Mouse (Mus musculus) hindbrain, embryonic 12.5 days (tissue): ENCODE measurements at regions not wholly inside any gene's neighbourhood (a gene's known extent, or its start where the extent isn't known, plus 50 kb on each side); places are given as distances from the start of the nearest gene placed in this dataset.

Experiments
- ATAC-seq: fragments of 200-750 bp; cut with Nextera tagmentation; 2 replicates; pipeline ENCODE4 v1.8.0; 2017; ENCODE audit warnings: moderate TSS enrichment; ENCODE audit not compliant: low FRiP score
- H3K27ac ChIP-seq: fragments of 300-500 bp; sonication (generic); 2 replicates; pipeline ENCODE4 v1.5.1; 2016; ENCODE audit warnings: mild to moderate bottlenecking
- H3K27me3 ChIP-seq: fragments of 300-500 bp; sonication (generic); 2 replicates; pipeline ENCODE4 v1.6.1; 2016; ENCODE audit warnings: mild to moderate bottlenecking
- H3K36me3 ChIP-seq: fragments of 300-500 bp; sonication (generic); 2 replicates; pipeline ENCODE4 v1.6.1; 2016; ENCODE audit warnings: mild to moderate bottlenecking
- H3K4me1 ChIP-seq: fragments of 300-500 bp; sonication (generic); 2 replicates; pipeline ENCODE4 v1.6.1; 2016
- H3K4me2 ChIP-seq: fragments of 300-500 bp; sonication (generic); replicated peaks from 2 replicates; pipeline ENCODE4 v1.6.1; 2016; ENCODE audit warnings: mild to moderate bottlenecking
- H3K4me3 ChIP-seq: fragments of 300-500 bp; sonication (generic); 2 replicates; pipeline ENCODE4 v1.5.1; 2016; ENCODE audit warnings: mild to moderate bottlenecking
- H3K9ac ChIP-seq: fragments of 300-500 bp; sonication (generic); 2 replicates; pipeline ENCODE4 v1.6.1; 2016; ENCODE audit warnings: mild to moderate bottlenecking, moderate library complexity
- H3K9me3 ChIP-seq: fragments of 300-500 bp; sonication (generic); replicated peaks from 2 replicates; pipeline ENCODE4 v1.6.1; 2016; ENCODE audit warnings: mild to moderate bottlenecking
- WGBS: fragments of 180-500 bp; shearing (Covaris S2); methylation state at CpG from one replicate; pipeline ENCODE4 v1.1.7; 2016; 5-methylcytosine and 5-hydroxymethylcytosine counted together

- Histone ChIP-seq H3K9me3 (no peaks in the 10 kb centered on the region), H3K4me1 (no peaks in the 10 kb centered on the region), H3K36me3 (no peaks in the 10 kb centered on the region), H3K9ac (no peak overlapping the region), H3K27ac (no peak overlapping the region), H3K4me3 (no peak overlapping the region), H3K4me2 (no peak overlapping the region), H3K27me3 (no peaks in the 10 kb centered on the region)
- WGBS: 46% methylated on average over 15 of the region's 15 CpGs
- ATAC-seq: peak; percentile 91
These were observed 251.0 kb upstream of the Ccdc54 start for GRCm38 (mm10) chr16:50841677-50842580.

GRCm38 (mm10) chr16:50841205-50841604 lies 250.3 kb upstream of the Ccdc54 start:
- 0 out of 2 replicates have a peak, but pooled peaks have one; percentile 12 for ATAC-seq
- H3K27ac ChIP-seq: no peak overlapping the region
- no peak overlapping the region for H3K4me3 ChIP-seq
- no peaks in the 10 kb centered on the region for H3K36me3 ChIP-seq
- no peaks in the 10 kb centered on the region for H3K27me3 ChIP-seq
- no peak overlapping the region for H3K4me2 ChIP-seq
- H3K9me3 ChIP-seq: no peaks in the 10 kb centered on the region
- no peak overlapping the region for H3K9ac ChIP-seq
- WGBS: 74% methylated on average over 10 of the region's 10 CpGs
- no peaks in the 10 kb centered on the region for H3K4me1 ChIP-seq

DNA sequence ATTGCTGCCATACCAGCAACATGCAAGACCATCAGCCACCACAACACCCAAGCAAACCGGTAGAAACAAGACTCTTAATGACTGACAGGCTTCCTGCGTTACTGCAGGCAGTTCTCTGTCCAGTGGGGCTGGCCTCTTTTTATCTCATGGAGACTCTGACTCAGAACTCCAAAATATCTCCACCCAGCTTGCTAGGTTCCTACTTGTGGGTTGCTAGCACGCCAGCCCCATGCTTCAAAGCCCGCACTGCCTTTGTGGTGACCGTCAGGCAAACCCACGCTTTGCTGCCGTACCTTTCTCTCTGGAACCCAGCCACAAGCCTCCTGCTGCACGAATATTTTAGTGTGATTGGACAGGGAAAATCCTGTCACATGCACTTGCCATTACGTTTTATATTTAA lies 248.7 kb upstream of the Ccdc54 start:
- Histone ChIP-seq H3K27me3 (no peaks in the 10 kb centered on the region), H3K4me2 (no peak overlapping the region), H3K27ac (no peak overlapping the region), H3K9me3 (no peaks in the 10 kb centered on the region), H3K4me1 (no peaks in the 10 kb centered on the region), H3K4me3 (no peak overlapping the region), H3K9ac (no peak overlapping the region), H3K36me3 (no peaks in the 10 kb centered on the region)
- ATAC-seq: no peak
- WGBS: 78% methylated on average over 9 of the region's 9 CpGs

GRCm38 (mm10) chr16:50837416-50837815 lies 246.5 kb upstream of the Ccdc54 start:
- H3K4me3 ChIP-seq: no peak overlapping the region
- 84% methylated on average over 9 of the region's 9 CpGs for WGBS
- no peaks in the 10 kb centered on the region for H3K36me3 ChIP-seq
- no peak overlapping the region for H3K27ac ChIP-seq
- H3K9me3 ChIP-seq: no peaks in the 10 kb centered on the region
- ATAC-seq: no peak
- H3K4me2 ChIP-seq: no peak overlapping the region
- H3K27me3 ChIP-seq: no peaks in the 10 kb centered on the region
- H3K9ac ChIP-seq: no peak overlapping the region
- H3K4me1 ChIP-seq: no peaks in the 10 kb centered on the region

- Histone ChIP-seq H3K36me3 (no peaks in the 10 kb centered on the region), H3K27me3 (no peaks in the 10 kb centered on the region), H3K4me2 (no peak overlapping the region), H3K9ac (no peak overlapping the region), H3K9me3 (no peaks in the 10 kb centered on the region), H3K27ac (no peak overlapping the region), H3K4me1 (no peaks in the 10 kb centered on the region), H3K4me3 (no peak overlapping the region)
- ATAC-seq: no peak
- WGBS: 75% methylated on average over 4 of the region's 4 CpGs
These were observed 245.5 kb upstream of the Ccdc54 start for GRCm38 (mm10) chr16:50836457-50836856.

GRCm38 (mm10) chr16:50833357-50833756 lies 242.4 kb upstream of the Ccdc54 start:
- H3K9ac ChIP-seq: no peak overlapping the region
- H3K27ac ChIP-seq: no peak overlapping the region
- H3K4me1 ChIP-seq: no peaks in the 10 kb centered on the region
- no peaks in the 10 kb centered on the region for H3K36me3 ChIP-seq
- no peak overlapping the region for H3K4me2 ChIP-seq
- H3K9me3 ChIP-seq: no peaks in the 10 kb centered on the region
- no peaks in the 10 kb centered on the region for H3K27me3 ChIP-seq
- 95% methylated on average over 2 of the region's 2 CpGs for WGBS
- H3K4me3 ChIP-seq: no peak overlapping the region
- ATAC-seq: no peak

- Histone ChIP-seq H3K27ac (no peak overlapping the region), H3K9ac (no peak overlapping the region), H3K36me3 (no peaks in the 10 kb centered on the region), H3K4me3 (no peak overlapping the region), H3K4me1 (no peaks in the 10 kb centered on the region), H3K27me3 (no peaks in the 10 kb centered on the region), H3K4me2 (no peak overlapping the region), H3K9me3 (no peaks in the 10 kb centered on the region)
- WGBS: 73% methylated on average over 7 of the region's 7 CpGs
- ATAC-seq: no peak
These were observed 231.4 kb upstream of the Ccdc54 start for GRCm38 (mm10) chr16:50822352-50822751.

DNA sequence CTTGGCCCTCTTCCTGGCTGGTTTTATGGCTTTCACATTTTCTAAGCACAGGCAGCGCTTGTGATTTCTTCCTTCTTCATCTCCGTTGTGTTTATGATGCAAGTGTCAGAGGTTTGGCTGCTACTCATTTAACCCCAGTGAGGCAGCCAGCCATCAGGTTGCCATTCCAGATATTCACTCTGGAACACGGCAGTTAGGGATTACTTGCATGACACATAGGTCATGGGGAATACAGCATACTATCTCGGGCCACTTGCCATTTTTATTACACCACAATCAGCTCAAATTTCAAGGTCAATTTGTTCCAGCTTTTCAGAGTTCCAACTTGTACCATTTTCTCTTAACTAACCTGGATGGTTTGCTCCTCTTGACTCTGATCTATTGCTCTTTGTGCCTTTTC lies 223.7 kb upstream of the Ccdc54 start:
- Histone ChIP-seq H3K9me3 (no peaks in the 10 kb centered on the region), H3K27me3 (no peaks in the 10 kb centered on the region), H3K4me3 (no peak overlapping the region), H3K27ac (no peak overlapping the region), H3K36me3 (no peaks in the 10 kb centered on the region), H3K9ac (no peak overlapping the region), H3K4me2 (no peak overlapping the region), H3K4me1 (no peaks in the 10 kb centered on the region)
- no peak for ATAC-seq
- WGBS: 66% methylated on average over 4 of the region's 4 CpGs

GRCm38 (mm10) chr16:50799145-50799794 lies 208.3 kb upstream of the Ccdc54 start:
- peak; percentile 73; the same call in 1 of the 2 replicates for ATAC-seq
- H3K4me1 ChIP-seq: no peaks in the 10 kb centered on the region
- WGBS: 49% methylated on average over 10 of the region's 10 CpGs
- H3K9ac ChIP-seq: no peak overlapping the region
- H3K4me2 ChIP-seq: no peak overlapping the region
- no peaks in the 10 kb centered on the region for H3K36me3 ChIP-seq
- no peaks in the 10 kb centered on the region for H3K27me3 ChIP-seq
- H3K27ac ChIP-seq: no peak overlapping the region
- H3K4me3 ChIP-seq: no peak overlapping the region
- H3K9me3 ChIP-seq: no peaks in the 10 kb centered on the region

- H3K4me1 ChIP-seq: no peaks in the 10 kb centered on the region
- no peaks in the 10 kb centered on the region for H3K9me3 ChIP-seq
- H3K4me3 ChIP-seq: no peak overlapping the region
- H3K9ac ChIP-seq: no peak overlapping the region
- H3K27ac ChIP-seq: no peak overlapping the region
- no peak overlapping the region for H3K4me2 ChIP-seq
- WGBS: 81% methylated on average over 6 of the region's 6 CpGs
- H3K27me3 ChIP-seq: no peaks in the 10 kb centered on the region
- no peak for ATAC-seq
- no peaks in the 10 kb centered on the region for H3K36me3 ChIP-seq
These were observed 207.1 kb upstream of the Ccdc54 start for GRCm38 (mm10) chr16:50798095-50798494.

DNA sequence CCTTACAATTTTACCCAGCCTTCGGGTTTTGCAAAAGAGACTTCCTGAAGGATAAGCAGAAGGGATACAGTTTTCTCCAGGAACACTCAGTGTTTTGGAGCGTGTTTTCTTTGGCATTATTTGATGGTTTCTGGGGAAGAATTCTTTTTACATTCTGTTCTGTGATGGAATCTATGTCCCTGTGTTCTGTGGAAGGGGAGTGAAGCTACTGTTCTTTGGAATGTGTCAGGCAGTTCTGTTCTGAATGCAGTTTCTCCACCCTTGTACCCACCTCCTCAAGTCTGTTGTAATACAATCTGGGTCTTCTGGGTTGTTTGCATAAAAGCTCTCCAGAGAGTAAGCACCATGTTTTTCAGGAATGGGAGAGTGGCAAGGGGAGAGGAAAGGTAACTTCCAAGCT lies 202.0 kb upstream of the Ccdc54 start:
- no peaks in the 10 kb centered on the region for H3K9me3 ChIP-seq
- no peaks in the 10 kb centered on the region for H3K36me3 ChIP-seq
- H3K27me3 ChIP-seq: no peaks in the 10 kb centered on the region
- H3K4me3 ChIP-seq: no peak overlapping the region
- no peak overlapping the region for H3K4me2 ChIP-seq
- WGBS: 70% methylated on average over 2 of the region's 2 CpGs
- no peaks in the 10 kb centered on the region for H3K4me1 ChIP-seq
- no peak overlapping the region for H3K27ac ChIP-seq
- no peak overlapping the region for H3K9ac ChIP-seq
- ATAC-seq: no peak

GRCm38 (mm10) chr16:50792506-50792905 lies 201.6 kb upstream of the Ccdc54 start:
- Histone ChIP-seq H3K36me3 (no peaks in the 10 kb centered on the region), H3K9me3 (no peaks in the 10 kb centered on the region), H3K4me2 (no peak overlapping the region), H3K27me3 (no peaks in the 10 kb centered on the region), H3K4me3 (no peak overlapping the region), H3K27ac (no peak overlapping the region), H3K9ac (no peak overlapping the region), H3K4me1 (no peaks in the 10 kb centered on the region)
- ATAC-seq: no peak
- WGBS: 52% methylated on average over 2 of the region's 2 CpGs

DNA sequence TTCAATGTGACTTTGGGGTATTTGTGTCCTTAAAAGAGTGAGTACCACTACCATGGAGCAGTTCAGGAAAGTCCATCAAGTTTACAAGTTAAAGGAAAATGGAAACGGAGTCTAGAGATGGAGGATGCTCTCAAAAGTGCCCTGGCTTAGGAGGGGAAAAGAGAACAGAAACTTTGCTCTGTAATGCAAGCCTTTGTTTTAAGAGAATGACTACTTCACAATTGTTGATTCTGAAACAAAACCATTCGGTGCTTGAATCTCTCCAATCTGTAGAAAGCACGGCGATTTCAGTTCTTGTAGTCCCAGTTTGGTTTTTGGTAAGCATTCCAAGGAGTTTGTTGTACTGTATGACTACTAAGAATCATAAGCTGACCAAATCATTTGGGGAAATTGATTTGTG lies 197.7 kb upstream of the Ccdc54 start:
- Histone ChIP-seq H3K27me3 (no peaks in the 10 kb centered on the region), H3K9ac (no peak overlapping the region), H3K27ac (no peak overlapping the region), H3K4me2 (no peak overlapping the region), H3K4me3 (no peak overlapping the region), H3K9me3 (no peaks in the 10 kb centered on the region), H3K4me1 (peaks cover 8% of the 10 kb centered on the region; the same call in 1 of the 2 replicates), H3K36me3 (no peaks in the 10 kb centered on the region)
- 93% methylated on average over 4 of the region's 4 CpGs for WGBS
- no peak for ATAC-seq
